Mouse (Mus musculus) CH12.LX (cell line): ENCODE results near the gene Slc39a1. TPM values are rescaled to one million over a fixed set of nuclear protein-coding genes. Genes with fewer than 3 reads are reported as not detected.

Experiments used
- DNase-seq: peaks from one replicate; pipeline ENCODE4 v3.0.0-alpha.2; 2013; ENCODE audit errors: extremely low read depth
- H3K27ac ChIP-seq: 2 replicates; pipeline ENCODE4 v1.5.1; 2012; ENCODE audit warnings: low read depth, mild to moderate bottlenecking, control low read depth, moderate library complexity; ENCODE audit not compliant: insufficient read depth
- H3K27me3 ChIP-seq: replicated peaks from 2 replicates; pipeline ENCODE3; 2012; ENCODE audit warnings: inconsistent platforms
- H3K36me3 ChIP-seq, 2 experiments: replicated peaks in 1 of 2; 2 replicates each; pipeline versions ENCODE3 to v1.6.1; 2012; ENCODE audit warnings: inconsistent platforms in 1 of 2, low read length in 1 of 2, mild to moderate bottlenecking in 1 of 2, mixed read lengths in 1 of 2, moderate library complexity in 1 of 2; ENCODE audit not compliant: control insufficient read depth in 1 of 2, insufficient read depth in 1 of 2
- H3K4me1 ChIP-seq, 2 experiments: 2 replicates each; pipeline ENCODE4 v1.6.1; 2012; ENCODE audit warnings: inconsistent platforms in 1 of 2, moderate library complexity in 1 of 2; ENCODE audit not compliant: insufficient read depth in 2 of 2, control insufficient read depth in 1 of 2
- H3K4me2 ChIP-seq: 2 replicates; pipeline ENCODE4 v1.6.1; 2012; ENCODE audit warnings: low read depth, mild to moderate bottlenecking, control low read depth; ENCODE audit not compliant: poor library complexity, insufficient read depth, severe bottlenecking
- H3K4me3 ChIP-seq, 3 experiments: fragments of 150-350 bp in 1 of 3; sonication (generic) in 1 of 3; replicated peaks in 1 of 3; 2 replicates each; pipeline versions ENCODE3 to v1.5.1; 2011 to 2012; ENCODE audit warnings: low read depth in 2 of 3, low read length in 2 of 3, mild to moderate bottlenecking in 2 of 3, moderate library complexity in 2 of 3, control low read depth in 1 of 3, improper control_type of control experiment in 1 of 3, inconsistent platforms in 1 of 3, mixed read lengths in 1 of 3; ENCODE audit not compliant: poor library complexity in 1 of 3
- H3K79me2 ChIP-seq: replicated peaks from 2 replicates; pipeline ENCODE4 v1.6.1; 2012; ENCODE audit warnings: mild to moderate bottlenecking, moderate library complexity; ENCODE audit not compliant: control insufficient read depth, poor library complexity, insufficient read depth, severe bottlenecking; ENCODE audit errors: extremely low read depth
- H3K9ac ChIP-seq: 2 replicates; pipeline ENCODE4 v1.6.1; 2012; ENCODE audit warnings: low read depth, mild to moderate bottlenecking, control low read depth, moderate library complexity; ENCODE audit not compliant: insufficient read depth
- H3K9me3 ChIP-seq: replicated peaks from 2 replicates; pipeline ENCODE3; 2012; ENCODE audit warnings: low read length, inconsistent platforms, mixed read lengths
- BHLHE40 ChIP-seq: IDR thresholded peaks from 2 replicates; pipeline ENCODE4 v1.6.1; 2011; ENCODE audit warnings: mild to moderate bottlenecking, low read depth, low read length, improper control_type of control experiment
- CHD1 ChIP-seq: IDR thresholded peaks from 2 replicates; pipeline ENCODE4 v1.6.1; 2012; ENCODE audit warnings: low read depth, low read length, improper control_type of control experiment, inconsistent platforms
- CHD2 ChIP-seq: IDR thresholded peaks from 2 replicates; pipeline ENCODE4 v1.6.1; 2011; ENCODE audit warnings: low read length, improper control_type of control experiment
- E2F4 ChIP-seq: IDR thresholded peaks from 2 replicates; pipeline ENCODE4 v1.6.1; 2011; ENCODE audit warnings: low read depth, low read length, improper control_type of control experiment; ENCODE audit not compliant: insufficient replicate concordance
- EP300 ChIP-seq: IDR thresholded peaks from 2 replicates; pipeline ENCODE4 v1.6.1; 2011; ENCODE audit warnings: low read length, improper control_type of control experiment
- HCFC1 ChIP-seq: IDR thresholded peaks from 2 replicates; pipeline ENCODE4 v1.6.1; 2012; ENCODE audit warnings: low read depth, mild to moderate bottlenecking, inconsistent platforms, low read length, improper control_type of control experiment
- IRF4 ChIP-seq: IDR thresholded peaks from 2 replicates; pipeline ENCODE4 v1.6.1; 2014; ENCODE audit warnings: low read depth, mild to moderate bottlenecking, inconsistent platforms, low read length, improper control_type of control experiment
- JUN ChIP-seq: IDR thresholded peaks from 2 replicates; pipeline ENCODE4 v1.6.1; 2011; ENCODE audit warnings: low read depth, mild to moderate bottlenecking, low read length, improper control_type of control experiment, moderate library complexity; ENCODE audit not compliant: insufficient read depth
- KAT2A ChIP-seq: IDR thresholded peaks from 2 replicates; pipeline ENCODE4 v1.6.1; 2012; ENCODE audit warnings: low read length, improper control_type of control experiment, inconsistent platforms; ENCODE audit not compliant: insufficient replicate concordance
- MAFK ChIP-seq: IDR thresholded peaks from 2 replicates; pipeline ENCODE4 v1.6.1; 2011; ENCODE audit warnings: low read length, improper control_type of control experiment; ENCODE audit not compliant: insufficient replicate concordance
- MAX ChIP-seq: IDR thresholded peaks from 2 replicates; pipeline ENCODE4 v1.6.1; 2011; ENCODE audit warnings: low read length, improper control_type of control experiment
- MAZ ChIP-seq: IDR thresholded peaks from 2 replicates; pipeline ENCODE4 v1.6.1; 2012; ENCODE audit warnings: low read depth, mild to moderate bottlenecking, inconsistent platforms, low read length, improper control_type of control experiment, moderate library complexity
- MXI1 ChIP-seq: IDR thresholded peaks from 2 replicates; pipeline ENCODE4 v1.6.1; 2011; ENCODE audit warnings: mild to moderate bottlenecking, low read depth, low read length, improper control_type of control experiment
- NELFE ChIP-seq: IDR thresholded peaks from 2 replicates; pipeline ENCODE4 v1.6.1; 2011; ENCODE audit warnings: low read depth, low read length, improper control_type of control experiment
- NRF1 ChIP-seq: IDR thresholded peaks from 2 replicates; pipeline ENCODE4 v1.6.1; 2014; ENCODE audit warnings: low read depth, mild to moderate bottlenecking, inconsistent platforms, low read length, improper control_type of control experiment, moderate library complexity
- POLR2A ChIP-seq: IDR thresholded peaks from 2 replicates; pipeline ENCODE4 v1.6.1; 2011; ENCODE audit warnings: low read depth, mild to moderate bottlenecking, improper control_type of control experiment, low read length
- POLR2AphosphoS2 ChIP-seq: IDR thresholded peaks from 2 replicates; pipeline ENCODE4 v1.6.1; 2011; ENCODE audit warnings: low read depth, low read length, improper control_type of control experiment
- RAD21 ChIP-seq: IDR thresholded peaks from 2 replicates; pipeline ENCODE4 v1.6.1; 2011; ENCODE audit warnings: low read depth, mild to moderate bottlenecking, low read length, improper control_type of control experiment, moderate library complexity
- SIN3A ChIP-seq: IDR thresholded peaks from 2 replicates; pipeline ENCODE4 v1.6.1; 2012; ENCODE audit warnings: low read length, improper control_type of control experiment, inconsistent platforms
- TBP ChIP-seq: conservative IDR thresholded peaks from 2 replicates; pipeline ENCODE4 v1.6.1; 2011; ENCODE audit warnings: low read depth, low read length, improper control_type of control experiment
- UBTF ChIP-seq: IDR thresholded peaks from 2 replicates; pipeline ENCODE4 v1.6.1; 2012; ENCODE audit warnings: low read depth, mild to moderate bottlenecking, inconsistent platforms, low read length, improper control_type of control experiment, moderate library complexity
- USF1 ChIP-seq: IDR thresholded peaks from 2 replicates; pipeline ENCODE4 v1.6.1; 2014; ENCODE audit warnings: low read depth, mild to moderate bottlenecking, inconsistent platforms, low read length, improper control_type of control experiment
- USF2 ChIP-seq: conservative IDR thresholded peaks from 2 replicates; pipeline ENCODE4 v1.6.1; 2011; ENCODE audit warnings: low read depth, low read length, improper control_type of control experiment
- ZC3H11A ChIP-seq: IDR thresholded peaks from 2 replicates; pipeline ENCODE4 v1.6.1; 2012; ENCODE audit warnings: low read depth, mild to moderate bottlenecking, inconsistent platforms, low read length, improper control_type of control experiment
- ZKSCAN1 ChIP-seq: IDR thresholded peaks from 2 replicates; pipeline ENCODE4 v1.6.1; 2012; ENCODE audit warnings: low read depth, inconsistent platforms, low read length, improper control_type of control experiment, borderline replicate concordance
- ZMIZ1 ChIP-seq: IDR thresholded peaks from 2 replicates; pipeline ENCODE4 v1.6.1; 2012; ENCODE audit warnings: low read depth, mild to moderate bottlenecking, inconsistent platforms, low read length, improper control_type of control experiment
- ZNF384 ChIP-seq: IDR thresholded peaks from 2 replicates; pipeline ENCODE4 v1.6.1; 2012; ENCODE audit warnings: low read depth, low read length, improper control_type of control experiment, inconsistent platforms
- dilution Hi-C: fragments of 300-500 bp; cut with MboI; formaldehyde crosslinking; loops from 2 replicates; pipeline ENCODE4 v1.14.3; 2020; ENCODE audit warnings: low sequenced_read_pairs; ENCODE audit not compliant: extremely low pct_unique_long_range_greater_than_20kb, extremely low pct_ligation_motif_present
- in situ Hi-C: fragments of 300-500 bp; cut with MboI; formaldehyde crosslinking; loops from 3 replicates; pipeline ENCODE4 v1.14.3; 2019; ENCODE audit warnings: low sequenced_read_pairs, low pct_ligation_motif_present, low pct_unique_long_range_greater_than_20kb, mixed read lengths
- polyA plus RNA-seq: library from polyadenylated mRNA; unstranded; fragments of >175 nt; gene quantifications from 2 replicates; pipeline ENCODE4 v1.2.1, GENCODE M21; 2012; ENCODE audit warnings: low read depth; ENCODE audit not compliant: insufficient read length
- total RNA-seq, 2 experiments: library from RNA; depleted of rRNA; stranded (reverse); fragments of 300-350 nt in 1 of 2; fragments of >200 nt in 1 of 2; gene quantifications; 2 replicates each; pipeline ENCODE4 v1.2.3; 2012 to 2014

The Slc39a1 gene
- total and polyA plus RNA-seq, 3 experiments, result 23.8 to 42.2 (median 40.7) TPM

- Histone ChIP-seq H3K79me2 (peaks cover 9% of the 10 kb centered on the region), H3K27ac (peak overlapping the region; percentile 87), H3K27me3 (no peaks in the 10 kb centered on the region), H3K9ac (peak overlapping the region; percentile 34), H3K9me3 (peaks cover 6% of the 10 kb centered on the region), H3K4me2 (peak overlapping the region; percentile 52; the same call in 1 of the 2 replicates), H3K36me3 (peaks cover 21 to 27% of the 10 kb centered on the region in 2 experiments), H3K4me3 (peak overlapping the region; percentile 67 to 91 (median 72)), H3K4me1 (peaks cover 0 to 15% of the 10 kb centered on the region in 2 experiments; a peak in 2 of 4 replicates)
- in situ Hi-C loops, result no loop called here
- no peak for TF ChIP-seq JUN
- no peak for TF ChIP-seq HCFC1
- no peak for TF ChIP-seq SIN3A
- TF ChIP-seq IRF4, result peak; percentile 33
- TF ChIP-seq POLR2AphosphoS2, result no peak
- no peak for TF ChIP-seq RAD21
- TF ChIP-seq EP300, result 0 out of 2 replicates have a peak, but pooled peaks have one; percentile 13
- no peak for TF ChIP-seq CHD1
- no peak for TF ChIP-seq ZKSCAN1
- 0 out of 2 replicates have a peak, but pooled peaks have one; percentile 10 for TF ChIP-seq TBP
- TF ChIP-seq ZC3H11A, result no peak
- DNase-seq, result peak; percentile 78
- dilution Hi-C loops, result no loop called here
Measured at GRCm38 (mm10) chr3:90231075-90231474, 16.9 kb upstream of the Slc39a1 start.

DNA sequence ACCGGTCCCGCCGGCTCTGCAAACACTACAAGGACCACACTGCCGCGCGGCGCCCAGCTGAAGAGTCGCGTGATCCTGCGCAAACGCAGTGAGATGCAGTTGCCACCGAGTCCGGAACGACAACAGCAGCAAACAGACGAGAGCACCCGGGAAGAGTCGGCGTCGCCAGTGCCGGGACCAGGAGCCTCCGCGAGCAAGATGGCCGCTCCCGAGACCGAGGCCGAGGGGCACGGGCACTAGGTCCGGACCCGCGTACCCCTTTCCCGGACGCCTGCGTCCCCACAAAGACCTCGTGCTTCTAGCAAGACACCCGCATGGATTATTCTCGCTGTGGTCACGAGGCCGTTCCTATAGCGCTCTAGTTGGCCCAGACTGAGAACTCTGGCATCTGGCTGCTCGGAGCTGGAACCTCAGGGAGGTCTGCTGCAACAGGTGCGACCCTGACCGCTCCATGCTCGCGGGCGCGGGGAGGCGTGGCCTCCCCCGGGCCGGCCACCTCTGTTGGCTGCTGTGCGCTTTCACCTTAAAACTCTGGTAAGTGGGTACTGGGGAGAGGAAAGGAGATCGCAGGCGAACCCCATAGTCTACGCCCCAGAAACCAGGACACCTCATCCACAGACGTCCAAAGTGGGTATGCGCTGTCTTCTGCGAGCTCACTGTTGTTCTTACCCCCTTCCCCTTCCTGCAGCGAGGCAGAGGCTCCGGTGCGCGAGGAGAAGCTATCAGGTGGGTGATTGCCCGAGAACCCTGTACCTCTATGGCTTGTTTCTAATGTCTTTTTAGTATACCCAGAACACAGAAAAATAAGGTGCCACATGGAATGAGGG is 16.3 kb upstream of the Slc39a1 start, which contains the start of gene Jtb:
TSS of gene Jtb (plus strand) at position 91 of the 827 bp plus-strand sequence.
- peak; percentile 94 for DNase-seq
- Histone ChIP-seq H3K36me3 (peaks cover 23 to 31% of the 10 kb centered on the region in 2 experiments), H3K4me1 (peaks cover 0 to 15% of the 10 kb centered on the region in 2 experiments; a peak in 2 of 4 replicates), H3K27ac (peak within 1 kb of the TSS; percentile 87), H3K4me2 (peak within 1 kb of the TSS; percentile 71), H3K27me3 (no peaks in the 10 kb centered on the region), H3K9ac (peak within 1 kb of the TSS; percentile 69), H3K4me3 (peak within 1 kb of the TSS; percentile 67 to 91 (median 72)), H3K9me3 (peaks cover 6% of the 10 kb centered on the region), H3K79me2 (peaks cover 9% of the 10 kb centered on the region)
- in situ Hi-C loops, result no loop called here
- dilution Hi-C loops, result no loop called here
- TF ChIP-seq MXI1 (peak; percentile 84), ZC3H11A (no peak), CHD2 (peak; percentile 91), EP300 (0 out of 2 replicates have a peak, but pooled peaks have one; percentile 30), POLR2A (peak; percentile 90), ZMIZ1 (peak; percentile 72; the same call in 1 of the 2 replicates), KAT2A (peak; percentile 90; the same call in 1 of the 2 replicates), POLR2AphosphoS2 (peak; percentile 38; the same call in 1 of the 2 replicates), BHLHE40 (peak; percentile 99), MAZ (no peak), E2F4 (peak; percentile 62; the same call in 1 of the 2 replicates), USF1 (peak; percentile 87), NRF1 (peak; percentile 95), USF2 (peak; percentile 66), IRF4 (peak; percentile 47), NELFE (peak; percentile 73), JUN (no peak), SIN3A (peak; percentile 90), MAFK (0 out of 2 replicates have a peak, but pooled peaks have one; percentile 8), HCFC1 (peak; percentile 95), ZNF384 (no peak), UBTF (peak; percentile 70; the same call in 1 of the 2 replicates), MAX (peak; percentile 77), TBP (no peak; the same call in none of the 2 replicates)
